Mouse (Mus musculus): ENCODE data around the gene Tulp3. TPM values are rescaled to one million over a fixed set of nuclear protein-coding genes. Genes with fewer than 3 reads are reported as not detected.
"Not testable (repeated sequence)": the region's sequence is repeated elsewhere in the genome, so short reads cannot be mapped to it uniquely, and the experiment has no call there.

The Tulp3 gene
- polyA plus RNA-seq, 2 experiments from 2014 or later: 2.0 to 2.5 TPM

DNA sequence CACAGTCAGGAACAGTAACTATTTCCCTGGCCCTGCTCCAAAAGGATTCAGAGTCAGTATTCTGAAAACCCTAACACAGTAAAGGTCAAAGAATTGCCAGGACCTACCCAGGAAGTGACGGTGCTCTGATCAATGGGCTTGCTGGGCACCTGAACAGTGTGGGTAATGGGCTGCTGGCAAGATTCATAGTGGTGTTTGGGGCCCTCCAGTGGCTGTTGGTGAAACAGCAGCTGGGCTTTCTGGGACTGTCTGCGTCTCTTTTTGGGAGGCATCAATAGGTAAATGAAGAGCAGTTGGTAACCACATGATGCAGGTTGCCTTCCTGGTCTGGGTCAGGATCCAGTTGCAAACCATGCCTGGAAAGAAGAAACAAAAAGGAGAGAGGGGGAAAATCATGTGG is 3.3 kb upstream of the Tulp3 start:
- ATAC-seq: peak; percentile 34

DNA sequence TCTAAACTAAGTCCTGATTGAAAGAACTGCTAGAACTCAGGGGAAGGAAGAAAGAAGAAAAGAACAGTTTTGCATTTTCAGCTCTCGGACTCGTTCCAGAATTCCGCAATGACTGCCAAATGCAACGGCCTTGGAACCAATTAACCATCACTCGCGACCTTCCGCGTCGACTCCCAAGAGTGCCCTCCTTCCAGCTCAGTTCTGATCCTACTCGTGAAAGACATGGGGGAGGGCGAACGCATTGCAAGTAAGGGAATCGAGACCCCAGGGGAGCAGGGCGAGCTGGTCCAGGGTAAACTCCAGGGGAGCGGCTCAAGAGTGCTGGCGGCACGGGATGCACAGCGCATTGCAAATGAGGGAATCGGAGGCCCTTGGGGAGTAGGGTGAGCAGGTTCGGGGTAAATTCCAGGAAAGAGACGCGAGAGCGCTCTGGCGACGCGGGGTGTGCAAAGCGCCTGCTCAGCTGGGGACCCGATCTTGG is 410 bp downstream of the Tulp3 start:
- no peak for ATAC-seq

DNA sequence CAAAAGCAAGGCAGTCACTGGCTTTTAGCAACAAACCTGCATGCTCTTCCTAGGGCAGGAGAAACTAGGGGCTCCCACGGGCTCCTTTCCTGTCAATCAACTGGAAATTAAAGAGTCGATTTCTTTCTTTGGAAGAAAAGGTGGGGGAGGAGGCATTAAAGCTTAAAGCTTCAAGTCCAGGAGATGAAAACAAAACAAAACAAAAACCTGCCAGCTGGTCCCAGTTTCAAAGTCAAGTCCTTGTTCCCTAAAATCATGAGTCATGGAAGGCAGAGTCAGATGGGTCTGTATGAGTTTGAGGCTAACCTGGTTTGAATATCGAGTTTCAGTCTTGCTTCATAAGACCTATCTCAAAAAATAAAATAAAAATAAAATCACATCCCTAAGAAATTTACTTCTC is 1.5 kb downstream of the Tulp3 start:
- no peak for ATAC-seq

- no peak for ATAC-seq
Measured at GRCm38 (mm10) chr6:128349711-128350110, 5.9 kb downstream of the Tulp3 start.

GRCm38 (mm10) chr6:128346782-128347181 is 8.9 kb downstream of the Tulp3 start:
- no peak for ATAC-seq

- no peak for ATAC-seq
Measured at GRCm38 (mm10) chr6:128345623-128346022, 10.0 kb downstream of the Tulp3 start.

- no peak for ATAC-seq
Measured at GRCm38 (mm10) chr6:128341956-128342723, 13.5 kb downstream of the Tulp3 start.

DNA sequence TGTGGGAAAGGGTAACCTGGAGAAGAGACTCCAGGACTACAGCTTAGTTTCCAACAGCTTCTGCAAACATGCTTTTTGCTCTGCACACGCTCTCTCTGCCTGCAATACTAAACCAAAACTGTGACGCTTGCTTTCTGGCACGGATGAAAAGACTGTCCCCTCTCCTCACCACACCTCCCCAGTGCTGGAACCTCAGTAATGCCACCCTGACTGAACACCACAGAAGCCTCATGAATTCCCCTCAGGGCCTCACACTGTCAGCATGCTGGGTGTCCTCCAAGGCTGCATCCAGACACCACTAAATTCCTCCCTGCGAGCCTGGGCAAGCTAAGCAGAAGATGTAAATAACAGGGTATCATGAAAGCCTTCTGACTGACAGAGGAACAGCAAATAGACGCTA is 16.8 kb downstream of the Tulp3 start:
- ATAC-seq: no peak

GRCm38 (mm10) chr6:128337467-128337866 is 18.2 kb downstream of the Tulp3 start:
- no peak for ATAC-seq

- peak; percentile 79 for ATAC-seq
Measured at GRCm38 (mm10) chr6:128334397-128335124, 21.1 kb downstream of the Tulp3 start.

GRCm38 (mm10) chr6:128318317-128318716 is 37.3 kb downstream of the Tulp3 start:
- peak; percentile 77 for ATAC-seq

- no peak for ATAC-seq
Measured at GRCm38 (mm10) chr6:128315597-128315996, 40.1 kb downstream of the Tulp3 start.

- no peak for ATAC-seq
Measured at GRCm38 (mm10) chr6:128314796-128315195, 40.9 kb downstream of the Tulp3 start.

DNA sequence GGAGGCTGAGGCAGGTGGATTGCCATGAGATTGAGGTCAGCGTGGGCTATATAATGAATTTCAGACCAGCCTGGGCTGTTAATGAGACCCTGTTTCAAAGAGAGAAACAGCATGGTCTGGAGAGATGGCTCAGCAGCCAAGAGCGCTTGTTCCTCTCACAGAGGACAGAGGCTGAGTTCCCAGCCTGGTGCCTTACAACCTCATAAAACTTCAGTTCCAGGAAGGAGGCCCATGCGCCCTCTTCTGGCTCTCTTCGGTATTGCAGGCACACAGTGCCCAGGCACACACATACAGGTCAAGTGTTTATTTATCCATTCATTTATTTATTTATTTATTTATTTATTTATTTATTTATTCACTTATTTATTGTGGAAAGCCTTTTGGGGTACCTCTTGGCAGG is 47.3 kb downstream of the Tulp3 start:
- no peak for ATAC-seq

DNA sequence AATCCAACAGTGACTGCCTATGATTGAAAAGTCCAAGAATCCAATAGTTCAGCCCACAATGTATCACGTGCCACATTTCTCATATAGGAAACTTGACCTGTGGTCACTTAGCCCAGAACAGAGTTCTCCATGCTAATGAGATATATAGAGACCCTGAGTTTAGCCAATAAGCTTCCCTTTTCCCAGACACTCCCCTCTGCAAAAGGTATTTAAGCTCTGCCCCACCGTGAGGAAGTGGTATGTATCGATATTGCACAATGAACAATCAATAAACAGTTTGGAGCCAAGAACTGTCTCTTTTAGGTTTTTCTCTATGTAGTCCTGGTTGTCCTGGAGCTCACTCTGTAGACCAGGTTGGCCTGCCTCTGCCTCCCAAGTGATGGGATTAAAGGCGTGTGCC is 50.9 kb downstream of the Tulp3 start:
- no peak for ATAC-seq

- not testable (repeated sequence) for ATAC-seq
Measured at GRCm38 (mm10) chr6:128302640-128303039, 53.0 kb downstream of the Tulp3 start.

DNA sequence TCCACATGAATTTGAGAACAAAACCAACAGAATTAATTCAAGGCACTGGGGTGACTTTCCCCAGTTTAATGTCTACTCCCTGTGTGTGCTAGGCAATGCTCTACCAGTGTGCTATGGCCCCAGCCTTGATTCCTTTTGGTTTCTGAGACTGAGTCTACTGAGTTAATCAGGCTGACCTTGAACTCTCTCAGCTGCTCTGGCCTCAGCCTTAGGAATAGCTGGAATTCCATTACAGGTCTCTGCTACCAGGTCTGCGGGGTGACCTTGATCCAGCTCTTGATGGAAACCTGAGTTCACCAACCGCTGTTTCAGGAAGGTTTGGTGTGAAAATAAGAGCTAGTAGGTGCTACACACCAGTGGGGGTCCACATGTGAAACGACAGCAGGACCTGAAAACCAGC is 53.8 kb downstream of the Tulp3 start:
- no peak for ATAC-seq

- ATAC-seq: no peak
Measured at GRCm38 (mm10) chr6:128301458-128301857, 54.2 kb downstream of the Tulp3 start.

DNA sequence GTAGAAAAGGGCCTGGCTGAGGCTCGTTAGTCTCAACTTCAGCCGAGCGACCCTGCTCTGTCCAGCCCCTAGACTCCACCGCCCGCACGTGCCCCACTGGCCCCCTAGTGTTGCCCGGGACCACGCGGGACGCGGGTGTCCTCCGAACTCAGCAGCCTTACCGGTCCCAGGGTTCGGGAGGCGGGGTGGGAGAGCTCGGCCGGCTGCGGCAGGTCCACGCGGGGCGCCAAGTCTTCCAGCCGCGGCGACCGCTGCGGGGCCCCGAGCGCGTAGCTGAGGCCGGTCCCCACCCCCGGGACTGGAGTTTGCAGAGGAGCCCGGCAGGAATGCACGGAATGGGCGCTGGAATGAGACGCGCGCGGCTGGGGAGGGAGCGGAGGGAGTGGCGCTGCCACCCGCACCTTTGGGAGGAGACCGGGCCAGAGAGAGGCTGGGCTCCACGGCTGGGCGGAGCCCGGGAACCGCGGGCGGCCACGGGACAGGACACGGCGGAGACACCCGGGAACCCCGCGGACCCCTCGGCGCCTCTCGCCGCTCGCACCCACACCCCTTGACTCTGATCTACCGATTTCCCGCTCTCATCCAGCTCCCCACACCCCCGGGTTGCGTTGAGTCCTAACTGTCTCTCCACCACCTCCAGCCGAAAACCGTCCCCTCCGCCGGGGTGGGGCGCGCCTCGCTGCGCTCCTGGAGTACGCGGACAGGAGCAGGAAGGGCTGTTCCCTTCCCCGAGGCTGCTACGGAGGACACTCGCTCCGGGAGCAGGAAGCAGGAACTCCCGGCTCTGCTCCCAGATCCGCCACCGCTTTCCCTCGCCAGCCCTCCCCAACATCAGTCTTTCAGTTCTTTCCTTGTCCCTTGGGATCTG is 55.3 kb downstream of the Tulp3 start, which contains the start of gene Tead4:
Gene Tead4 (minus strand): TSS at position 690 of the 868 bp plus-strand sequence.
- ATAC-seq: no peak

GRCm38 (mm10) chr6:128299292-128300133 is 56.1 kb downstream of the Tulp3 start:
- ATAC-seq: no peak

DNA sequence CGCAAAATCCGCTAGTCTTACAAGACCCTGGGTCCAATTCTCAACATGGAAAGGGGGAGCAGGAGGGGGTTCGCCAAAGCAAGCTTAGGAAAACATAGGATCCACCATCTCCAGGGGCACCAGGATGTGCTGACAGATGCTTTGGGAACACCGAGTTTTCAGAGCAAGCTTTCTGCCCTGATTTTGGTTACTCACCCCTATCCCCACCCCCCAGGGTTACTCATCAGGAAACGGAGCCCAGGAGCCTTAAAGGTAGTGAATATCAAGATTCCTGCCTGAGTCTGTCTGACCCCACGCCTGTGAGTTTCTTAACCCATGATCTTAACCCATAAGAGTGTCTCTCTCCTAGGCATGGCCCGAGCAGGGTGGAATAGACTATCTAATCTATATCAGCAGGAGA is 57.4 kb downstream of the Tulp3 start:
- no peak for ATAC-seq

Measured in activated CD4-positive, CD25-positive, alpha-beta regulatory T cell, adult 4 months (primary cell).